Mouse (Mus musculus): ENCODE measurements around the gene Nemp1. TPM values are rescaled to one million over a fixed set of nuclear protein-coding genes. Genes with fewer than 3 reads are reported as not detected.

The Nemp1 gene
- 1 to 10 TPM; 6.6 to 6.7 TPM for total RNA-seq (2021)
- long read RNA-seq, partial matches to known transcripts = 0 of 3 reads
- long read RNA-seq, other reads (novel, unspliced or antisense) = 1 of 3 reads

- peak; percentile 65 to 82 for DNase-seq (ENCODE audit: low spot score in 2 of 2)
Observed at GRCm38 (mm10) chr10:127666501-127667268, at the start of gene Nemp1. Gene Nemp1 (plus strand): TSS chr10:127666901.

GRCm38 (mm10) chr10:127617294-127617693 is 49.4 kb upstream of the Nemp1 start:
- DNase-seq (ENCODE audit: low spot score in 2 of 2) = no peak

GRCm38 (mm10) chr10:127618173-127618572 is 48.5 kb upstream of the Nemp1 start:
- DNase-seq (ENCODE audit: low spot score in 2 of 2) = no peak

GRCm38 (mm10) chr10:127619119-127619721 is 47.5 kb upstream of the Nemp1 start:
- no peak for DNase-seq (ENCODE audit: low spot score in 2 of 2)

- DNase-seq (ENCODE audit: low spot score in 2 of 2) = no peak
Observed at GRCm38 (mm10) chr10:127619941-127620405, 46.7 kb upstream of the Nemp1 start.

GRCm38 (mm10) chr10:127620406-127621190 is 46.1 kb upstream of the Nemp1 start, which contains the start of gene Lrp1:
Gene Lrp1 (minus strand): TSS chr10:127621148.
- DNase-seq (ENCODE audit: low spot score in 2 of 2) = no peak

- peak; percentile 83 to 89 for DNase-seq (ENCODE audit: low spot score in 2 of 2)
Observed at GRCm38 (mm10) chr10:127621191-127622056, 45.3 kb upstream of the Nemp1 start.

- no peak for DNase-seq (ENCODE audit: low spot score in 2 of 2)
Observed at GRCm38 (mm10) chr10:127622057-127622392, 44.7 kb upstream of the Nemp1 start.

GRCm38 (mm10) chr10:127622661-127623060 is 44.0 kb upstream of the Nemp1 start:
- no peak for DNase-seq (ENCODE audit: low spot score in 2 of 2)

GRCm38 (mm10) chr10:127623439-127624216 is 43.1 kb upstream of the Nemp1 start:
- DNase-seq (ENCODE audit: low spot score in 2 of 2) = no peak

GRCm38 (mm10) chr10:127626433-127626832 is 40.3 kb upstream of the Nemp1 start:
- no peak for DNase-seq (ENCODE audit: low spot score in 2 of 2)

- DNase-seq (ENCODE audit: low spot score in 2 of 2) = no peak
Observed at GRCm38 (mm10) chr10:127631261-127632214, 35.2 kb upstream of the Nemp1 start.

- no peak for DNase-seq (ENCODE audit: low spot score in 2 of 2)
Observed at GRCm38 (mm10) chr10:127632668-127633271, 33.9 kb upstream of the Nemp1 start.

- DNase-seq (ENCODE audit: low spot score in 2 of 2) = no peak
Observed at GRCm38 (mm10) chr10:127640421-127640820, 26.3 kb upstream of the Nemp1 start.

- peak in 1 of 2 experiments; percentile 91 for DNase-seq (ENCODE audit: low spot score in 2 of 2)
Observed at GRCm38 (mm10) chr10:127641861-127642771, 24.6 kb upstream of the Nemp1 start.

- DNase-seq (ENCODE audit: low spot score in 2 of 2) = no peak
Observed at GRCm38 (mm10) chr10:127642772-127643552, 23.7 kb upstream of the Nemp1 start, which contains the start of gene Stat6. Gene Stat6 (plus strand): TSS chr10:127642986.
